Mouse (Mus musculus): ENCODE results near the gene Nop58. TPM values are rescaled to one million over a fixed set of nuclear protein-coding genes. Genes with fewer than 3 reads are reported as not detected.

Gene Nop58
- polyA plus RNA-seq, 1 experiment from 2014 or later: 82.2 TPM

- Histone ChIP-seq H3K4me1 (replicated peaks; ENCODE audit: control insufficient read depth, insufficient read depth, low read length) (0 out of 2 replicates have a peak, but pooled peaks cover 8% of the 10 kb centered on the region), H3K9ac (ENCODE audit: low read depth, low read length) (peak overlapping the region; percentile 92), H3K4me3 (ENCODE audit: low read depth, low read length) (peak overlapping the region; percentile 91), H3K27me3 (replicated peaks; ENCODE audit: control insufficient read depth, insufficient read depth, low read length) (no peaks in the 10 kb centered on the region), H3K9me3 (ENCODE audit: control insufficient read depth) (no peaks in the 10 kb centered on the region), H3K36me3 (ENCODE audit: control insufficient read depth, insufficient read depth) (no peaks in the 10 kb centered on the region), H3K27ac (ENCODE audit: low read depth, low read length) (peak overlapping the region; percentile 97), H3K4me2 (replicated peaks; ENCODE audit: low read depth) (peak overlapping the region; percentile 83)
- no peak for ATAC-seq
- WGBS: 5% methylated on average over 10 of the region's 10 CpGs
- TF ChIP-seq CTCF (IDR thresholded peaks at IDR 0.05; ENCODE audit: low read depth): no peak
These were observed 77.4 kb downstream of the Nop58 start for GRCm38 (mm10) chr1:59762208-59762607.

GRCm38 (mm10) chr1:59762651-59763163 is 77.9 kb downstream of the Nop58 start:
- TF ChIP-seq CTCF (IDR thresholded peaks at IDR 0.05; ENCODE audit: low read depth): no peak
- under 1% methylated on average over 44 of the region's 44 CpGs for WGBS
- Histone ChIP-seq H3K36me3 (ENCODE audit: control insufficient read depth, insufficient read depth) (no peaks in the 10 kb centered on the region), H3K4me1 (replicated peaks; ENCODE audit: control insufficient read depth, insufficient read depth, low read length) (0 out of 2 replicates have a peak, but pooled peaks cover 8% of the 10 kb centered on the region), H3K4me3 (ENCODE audit: low read depth, low read length) (peak overlapping the region; percentile 91), H3K9ac (ENCODE audit: low read depth, low read length) (peak overlapping the region; percentile 92), H3K9me3 (ENCODE audit: control insufficient read depth) (no peaks in the 10 kb centered on the region), H3K27ac (ENCODE audit: low read depth, low read length) (peak overlapping the region; percentile 97), H3K4me2 (replicated peaks; ENCODE audit: low read depth) (peak overlapping the region; percentile 83), H3K27me3 (replicated peaks; ENCODE audit: control insufficient read depth, insufficient read depth, low read length) (no peaks in the 10 kb centered on the region)
- peak; percentile 42 for ATAC-seq

GRCm38 (mm10) chr1:59763164-59763768 is 78.5 kb downstream of the Nop58 start, which contains the start of gene Bmpr2:
Gene Bmpr2 (plus strand): TSS chr1:59763400.
- Histone ChIP-seq H3K27ac (ENCODE audit: low read depth, low read length) (peak within 1 kb of the TSS; percentile 97), H3K4me3 (ENCODE audit: low read depth, low read length) (peak within 1 kb of the TSS; percentile 91), H3K9ac (ENCODE audit: low read depth, low read length) (peak within 1 kb of the TSS; percentile 92), H3K4me1 (replicated peaks; ENCODE audit: control insufficient read depth, insufficient read depth, low read length) (0 out of 2 replicates have a peak, but pooled peaks cover 8% of the 10 kb centered on the region), H3K27me3 (replicated peaks; ENCODE audit: control insufficient read depth, insufficient read depth, low read length) (no peaks in the 10 kb centered on the region), H3K9me3 (ENCODE audit: control insufficient read depth) (no peaks in the 10 kb centered on the region), H3K4me2 (replicated peaks; ENCODE audit: low read depth) (peak within 1 kb of the TSS; percentile 83), H3K36me3 (ENCODE audit: control insufficient read depth, insufficient read depth) (no peaks in the 10 kb centered on the region)
- peak; percentile 92 for ATAC-seq
- under 1% methylated on average over 51 of the region's 75 CpGs for WGBS
- TF ChIP-seq CTCF (IDR thresholded peaks at IDR 0.05; ENCODE audit: low read depth): peak; percentile 52

GRCm38 (mm10) chr1:59763781-59764251 is 79.0 kb downstream of the Nop58 start:
- H3K4me3 ChIP-seq (ENCODE audit: low read depth, low read length): peak overlapping the region; percentile 91
- H3K36me3 ChIP-seq (ENCODE audit: control insufficient read depth, insufficient read depth): no peaks in the 10 kb centered on the region
- peak; percentile 52 for ATAC-seq
- no peaks in the 10 kb centered on the region for H3K9me3 ChIP-seq (ENCODE audit: control insufficient read depth)
- H3K4me1 ChIP-seq (replicated peaks; ENCODE audit: control insufficient read depth, insufficient read depth, low read length): 0 out of 2 replicates have a peak, but pooled peaks cover 8% of the 10 kb centered on the region
- H3K27me3 ChIP-seq (replicated peaks; ENCODE audit: control insufficient read depth, insufficient read depth, low read length): no peaks in the 10 kb centered on the region
- peak overlapping the region; percentile 97 for H3K27ac ChIP-seq (ENCODE audit: low read depth, low read length)
- H3K4me2 ChIP-seq (replicated peaks; ENCODE audit: low read depth): peak overlapping the region; percentile 83
- H3K9ac ChIP-seq (ENCODE audit: low read depth, low read length): peak overlapping the region; percentile 92
- no peak for TF ChIP-seq CTCF (IDR thresholded peaks at IDR 0.05; ENCODE audit: low read depth)
- 1% methylated on average over 42 of the region's 55 CpGs for WGBS

- peak; percentile 35; the same call in 1 of the 2 replicates for TF ChIP-seq CTCF (IDR thresholded peaks at IDR 0.05; ENCODE audit: low read depth)
- Histone ChIP-seq H3K36me3 (ENCODE audit: control insufficient read depth, insufficient read depth) (no peaks in the 10 kb centered on the region), H3K27me3 (replicated peaks; ENCODE audit: control insufficient read depth, insufficient read depth, low read length) (no peaks in the 10 kb centered on the region), H3K4me1 (replicated peaks; ENCODE audit: control insufficient read depth, insufficient read depth, low read length) (0 out of 2 replicates have a peak, but pooled peaks cover 8% of the 10 kb centered on the region), H3K4me2 (replicated peaks; ENCODE audit: low read depth) (peak overlapping the region; percentile 83), H3K4me3 (ENCODE audit: low read depth, low read length) (peak overlapping the region; percentile 91), H3K9me3 (ENCODE audit: control insufficient read depth) (no peaks in the 10 kb centered on the region), H3K9ac (ENCODE audit: low read depth, low read length) (peak overlapping the region; percentile 92), H3K27ac (ENCODE audit: low read depth, low read length) (peak overlapping the region; percentile 97)
- ATAC-seq: no peak
- under 1% methylated on average over 27 of the region's 27 CpGs for WGBS
These were observed 79.7 kb downstream of the Nop58 start for GRCm38 (mm10) chr1:59764407-59764971.

GRCm38 (mm10) chr1:59765279-59765678 is 80.5 kb downstream of the Nop58 start:
- Histone ChIP-seq H3K36me3 (ENCODE audit: control insufficient read depth, insufficient read depth) (no peaks in the 10 kb centered on the region), H3K4me1 (replicated peaks; ENCODE audit: control insufficient read depth, insufficient read depth, low read length) (0 out of 2 replicates have a peak, but pooled peaks cover 8% of the 10 kb centered on the region), H3K27ac (ENCODE audit: low read depth, low read length) (no peak overlapping the region), H3K4me3 (ENCODE audit: low read depth, low read length) (peak overlapping the region; percentile 91), H3K9me3 (ENCODE audit: control insufficient read depth) (no peaks in the 10 kb centered on the region), H3K4me2 (replicated peaks; ENCODE audit: low read depth) (peak overlapping the region; percentile 83), H3K9ac (ENCODE audit: low read depth, low read length) (0 out of 2 replicates have a peak overlapping the region, but pooled peaks have one; percentile 31), H3K27me3 (replicated peaks; ENCODE audit: control insufficient read depth, insufficient read depth, low read length) (no peaks in the 10 kb centered on the region)
- 6% methylated on average over 4 of the region's 4 CpGs for WGBS
- ATAC-seq: no peak
- no peak for TF ChIP-seq CTCF (IDR thresholded peaks at IDR 0.05; ENCODE audit: low read depth)
